Mouse (Mus musculus) lung, adult 2 months (tissue): ENCODE data around the gene Trim63.

Source experiments
- CTCF ChIP-seq: fragments of 200-500 bp; IDR thresholded peaks from 2 replicates; pipeline ENCODE4 v1.5.1; 2011; ENCODE audit warnings: mild to moderate bottlenecking, low read length, control low read depth; ENCODE audit not compliant: insufficient read depth
- POLR2A ChIP-seq: fragments of 200-500 bp; IDR thresholded peaks from 2 replicates; pipeline ENCODE4 v1.6.1; 2011; ENCODE audit warnings: low read depth, mild to moderate bottlenecking, control low read depth, low read length, borderline replicate concordance; ENCODE audit errors: extremely low read depth

- TF ChIP-seq CTCF: no peak
- no peak for TF ChIP-seq POLR2A
These were observed 550 bp downstream of the Trim63 start for GRCm38 (mm10) chr4:134315470-134315869.
